In genomic region chr2:15064380-15065269, GRCm38 (mm10) we compare ENCODE assay signal across 21 mouse cellular contexts. TPM values are rescaled to one million over a fixed set of nuclear protein-coding genes. Genes with fewer than 3 reads are reported as not detected.
DNase-seq lines count a peak whose midpoint lies in the region; ATAC-seq and TF ChIP-seq lines count a peak whose summit lies in the region.
"Had no signal": no experiment of that assay in that cellular context is flagged by ENCODE, and none has a peak within 500 bp of the region (broad histone marks: within the 10 kb centered on the region; RNA-seq: fewer than 3 reads in every experiment).

No protein-coding gene starts in this region.

- H3K9me3 ChIP-seq in forebrain, embryonic 13.5 days (replicated peaks): no peaks in the 10 kb centered on the region
- no peaks in the 10 kb centered on the region for H3K9me3 ChIP-seq in forebrain, embryonic 14.5 days (replicated peaks; ENCODE audit: control insufficient read depth, low read length)
- no peaks in the 10 kb centered on the region for H3K9me3 ChIP-seq in kidney, embryonic 14.5 days (ENCODE audit: control insufficient read depth, low read length)
- no peaks in the 10 kb centered on the region for H3K9me3 ChIP-seq in lung, postnatal 0 days (ENCODE audit: low read length)
- H3K9me3 ChIP-seq: embryonic facial prominence, embryonic 15.5 days; heart, embryonic 10.5 days; hindbrain, embryonic 12.5 days; limb, embryonic 12.5 days; liver, embryonic 15.5 days; megakaryocyte, embryonic 14.5 days; neural tube, embryonic 15.5 days had no signal

- peak; percentile 54; the same call in 1 of the 2 replicates for ATAC-seq in forebrain, embryonic 13.5 days
- ATAC-seq in forebrain, embryonic 14.5 days: no peak; the same call in 1 of the 2 replicates
- no peak for ATAC-seq in kidney, embryonic 14.5 days (ENCODE audit: low FRiP score, low TSS enrichment)
- ATAC-seq in lung, postnatal 0 days: peak; percentile 52
- ATAC-seq: inflammation-experienced regulatory T-cells, adult 6 months had no signal

- TF ChIP-seq CTCF in lung, postnatal 0 days (IDR thresholded peaks at IDR 0.05): no peak
- TF ChIP-seq CTCF in lung, adult 2 months (IDR thresholded peaks at IDR 0.05; ENCODE audit: insufficient read depth, low read length): no peak

- WGBS in forebrain, embryonic 13.5 days: 53% methylated on average over 7 of the region's 7 CpGs
- WGBS in forebrain, embryonic 14.5 days: 65% methylated on average over 7 of the region's 7 CpGs
- WGBS in kidney, embryonic 14.5 days: 78% methylated on average over 7 of the region's 7 CpGs
- WGBS in lung, postnatal 0 days: 60% methylated on average over 7 of the region's 7 CpGs
- WGBS in lung, adult 2 months: 60% methylated on average over 7 of the region's 7 CpGs

- no peak for DNase-seq in forebrain, embryonic 14.5 days (ENCODE audit: low spot score)
- peak; percentile 78 for DNase-seq in kidney, adult 9 months
- peak; percentile 70 for DNase-seq in lung, postnatal 0 days (ENCODE audit: low spot score)
- DNase-seq in lung, adult 2 months: no peak
- peak; percentile 74 for DNase-seq in retina, postnatal 1 day
- DNase-seq: adrenal gland, postnatal 25 days; gastrocnemius, postnatal 36 days; midbrain, embryonic 14.5 days; right cerebral cortex, postnatal 25 days had no signal

- H3K27me3 ChIP-seq in forebrain, embryonic 13.5 days: no peaks in the 10 kb centered on the region
- H3K27me3 ChIP-seq in forebrain, embryonic 14.5 days (replicated peaks; ENCODE audit: control insufficient read depth, insufficient read depth, low read length): no peaks in the 10 kb centered on the region
- no peaks in the 10 kb centered on the region for H3K27me3 ChIP-seq in kidney, embryonic 14.5 days (ENCODE audit: control insufficient read depth, insufficient read depth, low read length)
- no peaks in the 10 kb centered on the region for H3K27me3 ChIP-seq in lung, postnatal 0 days (replicated peaks; ENCODE audit: insufficient read depth, low read length)
- H3K27me3 ChIP-seq: CH12.LX; embryonic facial prominence, embryonic 15.5 days; hindbrain, embryonic 12.5 days; limb, embryonic 12.5 days; liver, embryonic 15.5 days; megakaryocyte, embryonic 14.5 days; neural tube, embryonic 15.5 days had no signal

- H3K36me3 ChIP-seq in forebrain, embryonic 13.5 days (ENCODE audit: poor library complexity, severe bottlenecking): peaks cover 18% of the 10 kb centered on the region; the same call in 1 of the 2 replicates
- H3K36me3 ChIP-seq in forebrain, embryonic 14.5 days (ENCODE audit: control insufficient read depth, insufficient read depth, low read length): peaks cover 11% of the 10 kb centered on the region
- peaks cover 10% of the 10 kb centered on the region; the same call in 1 of the 2 replicates for H3K36me3 ChIP-seq in kidney, embryonic 14.5 days (ENCODE audit: control insufficient read depth, insufficient read depth, low read length)
- no peaks in the 10 kb centered on the region for H3K36me3 ChIP-seq in lung, postnatal 0 days (ENCODE audit: insufficient read depth, low read length)

- peak; percentile 27; the same call in 1 of the 2 replicates for TF ChIP-seq EP300 in lung, postnatal 0 days (IDR thresholded peaks at IDR 0.05)

- H3K27ac ChIP-seq in forebrain, embryonic 13.5 days: no peak overlapping the region
- no peak overlapping the region for H3K27ac ChIP-seq in forebrain, embryonic 14.5 days (ENCODE audit: low read depth, low read length)
- H3K27ac ChIP-seq in kidney, embryonic 14.5 days (ENCODE audit: low read depth, low read length): no peak overlapping the region
- H3K27ac ChIP-seq in lung, postnatal 0 days (ENCODE audit: low read length): no peak overlapping the region
- H3K27ac ChIP-seq: embryonic facial prominence, embryonic 15.5 days; heart, embryonic 10.5 days; hindbrain, embryonic 12.5 days; limb, embryonic 12.5 days; liver, embryonic 15.5 days; neural tube, embryonic 15.5 days had no signal

- TF ChIP-seq POLR2A in lung, adult 2 months (IDR thresholded peaks at IDR 0.05; ENCODE audit: borderline replicate concordance, extremely low read depth, low read depth, low read length): no peak

- no peak overlapping the region for H3K4me3 ChIP-seq in forebrain, embryonic 13.5 days
- no peak overlapping the region for H3K4me3 ChIP-seq in forebrain, embryonic 14.5 days (ENCODE audit: low read depth, low read length)
- H3K4me3 ChIP-seq in kidney, embryonic 14.5 days (ENCODE audit: low read length): no peak overlapping the region
- no peak overlapping the region for H3K4me3 ChIP-seq in lung, postnatal 0 days (ENCODE audit: low read depth, low read length)
- H3K4me3 ChIP-seq in lung, adult 2 months (replicated peaks; ENCODE audit: extremely low read depth, low read depth, low read length): no peak overlapping the region
- H3K4me3 ChIP-seq: embryonic facial prominence, embryonic 15.5 days; heart, embryonic 10.5 days; hindbrain, embryonic 12.5 days; limb, embryonic 12.5 days; liver, embryonic 15.5 days; megakaryocyte, embryonic 14.5 days; myocyte; neural tube, embryonic 15.5 days had no signal

- H3K4me1 ChIP-seq in forebrain, embryonic 13.5 days: peaks cover 20% of the 10 kb centered on the region
- H3K4me1 ChIP-seq in forebrain, embryonic 14.5 days (ENCODE audit: control insufficient read depth, insufficient read depth, low read length): peaks cover 8% of the 10 kb centered on the region
- H3K4me1 ChIP-seq in kidney, embryonic 14.5 days (ENCODE audit: control insufficient read depth, insufficient read depth, low read length): no peaks in the 10 kb centered on the region
- 0 out of 2 replicates have a peak, but pooled peaks cover 4% of the 10 kb centered on the region for H3K4me1 ChIP-seq in lung, postnatal 0 days (ENCODE audit: insufficient read depth, low read depth, low read length)
- peaks cover 18% of the 10 kb centered on the region for H3K4me1 ChIP-seq in lung, adult 2 months (ENCODE audit: control insufficient read depth, insufficient read depth, low read length)
- H3K4me1 ChIP-seq: embryonic facial prominence, embryonic 15.5 days had no signal

- no peak overlapping the region for H3K9ac ChIP-seq in forebrain, embryonic 13.5 days
- no peak overlapping the region for H3K9ac ChIP-seq in forebrain, embryonic 14.5 days (ENCODE audit: low read length)
- H3K9ac ChIP-seq in kidney, embryonic 14.5 days (ENCODE audit: low read depth, low read length): no peak overlapping the region
- H3K9ac ChIP-seq in lung, postnatal 0 days (replicated peaks; ENCODE audit: low read depth): no peak overlapping the region
- H3K9ac ChIP-seq: embryonic facial prominence, embryonic 15.5 days; hindbrain, embryonic 12.5 days; limb, embryonic 12.5 days; liver, embryonic 15.5 days; neural tube, embryonic 15.5 days had no signal

- no peak overlapping the region for H3K4me2 ChIP-seq in forebrain, embryonic 13.5 days
- no peak overlapping the region for H3K4me2 ChIP-seq in forebrain, embryonic 14.5 days (ENCODE audit: low read length)
- H3K4me2 ChIP-seq in kidney, embryonic 14.5 days (replicated peaks; ENCODE audit: low read depth, low read length): no peak overlapping the region
- no peak overlapping the region for H3K4me2 ChIP-seq in lung, postnatal 0 days (replicated peaks; ENCODE audit: low read depth, low read length)
- H3K4me2 ChIP-seq: embryonic facial prominence, embryonic 15.5 days; hindbrain, embryonic 12.5 days; limb, embryonic 12.5 days; liver, embryonic 15.5 days; neural tube, embryonic 15.5 days had no signal

RNA-seq across cellular contexts. Expression of gene Nsun6, which starts 9.8 kb away (rescaled TPM):
- 18.6 and 19.8 TPM in 2 replicates for polyA plus RNA-seq in forebrain, embryonic 13.5 days (2015; fragmentation: Nextera tagmentation; extraction: Ambion mirVana)
- polyA plus RNA-seq in forebrain, embryonic 14.5 days (2014; fragmentation: Nextera tagmentation; extraction: Ambion mirVana): 10.6 and 14.4 TPM in 2 replicates
- 11.2 and 14.1 TPM in 2 replicates for polyA plus RNA-seq in kidney, embryonic 14.5 days (2014; fragmentation: Nextera tagmentation; extraction: Ambion mirVana)
- 9.8 and 11.5 TPM in 2 replicates for polyA plus RNA-seq in lung, postnatal 0 days (2015; fragmentation: Nextera tagmentation; extraction: Ambion mirVana)
- polyA plus RNA-seq in lung, adult 2 months (2012; rRNA removed): 1.3 and 5.2 TPM in 2 replicates

RNA-seq across cellular contexts. Expression of gene Arl5b, which starts 15.4 kb away (rescaled TPM):
- polyA plus RNA-seq in forebrain, embryonic 13.5 days (2015; fragmentation: Nextera tagmentation; extraction: Ambion mirVana): 37.1 and 38.6 TPM in 2 replicates
- 33.6 and 40.1 TPM in 2 replicates for polyA plus RNA-seq in forebrain, embryonic 14.5 days (2014; fragmentation: Nextera tagmentation; extraction: Ambion mirVana)
- polyA plus RNA-seq in kidney, embryonic 14.5 days (2014; fragmentation: Nextera tagmentation; extraction: Ambion mirVana): 38.0 and 39.1 TPM in 2 replicates
- polyA plus RNA-seq in lung, postnatal 0 days (2015; fragmentation: Nextera tagmentation; extraction: Ambion mirVana): 24.0 and 26.6 TPM in 2 replicates
- 6.1 and 10.0 TPM in 2 replicates for polyA plus RNA-seq in lung, adult 2 months (2012; rRNA removed)

Comparison
In these comparisons a context has a peak if more than half of its experiments do, and no peak if none do; other contexts are left out.
1. ATAC-seq: peak in forebrain, embryonic 13.5 days (single experiment) and lung, postnatal 0 days (single experiment); none in forebrain, embryonic 14.5 days (single experiment) and kidney, embryonic 14.5 days (single experiment).
2. DNase-seq: peak in kidney, adult 9 months (single experiment), lung, postnatal 0 days (single experiment) and retina, postnatal 1 day (single experiment); none in forebrain, embryonic 14.5 days (single experiment) and lung, adult 2 months (single experiment).